Mouse (Mus musculus) ES-Bruce4 (cell line): ENCODE measurements around the gene Ggact.

Source experiments
- CTCF ChIP-seq: IDR thresholded peaks from one replicate; pipeline ENCODE4 v1.8.1; 2011; ENCODE audit warnings: low read depth, low read length
- POLR2A ChIP-seq: IDR thresholded peaks from one replicate; pipeline ENCODE4 v1.8.1; 2011; ENCODE audit warnings: low read length; ENCODE audit not compliant: insufficient read depth

DNA sequence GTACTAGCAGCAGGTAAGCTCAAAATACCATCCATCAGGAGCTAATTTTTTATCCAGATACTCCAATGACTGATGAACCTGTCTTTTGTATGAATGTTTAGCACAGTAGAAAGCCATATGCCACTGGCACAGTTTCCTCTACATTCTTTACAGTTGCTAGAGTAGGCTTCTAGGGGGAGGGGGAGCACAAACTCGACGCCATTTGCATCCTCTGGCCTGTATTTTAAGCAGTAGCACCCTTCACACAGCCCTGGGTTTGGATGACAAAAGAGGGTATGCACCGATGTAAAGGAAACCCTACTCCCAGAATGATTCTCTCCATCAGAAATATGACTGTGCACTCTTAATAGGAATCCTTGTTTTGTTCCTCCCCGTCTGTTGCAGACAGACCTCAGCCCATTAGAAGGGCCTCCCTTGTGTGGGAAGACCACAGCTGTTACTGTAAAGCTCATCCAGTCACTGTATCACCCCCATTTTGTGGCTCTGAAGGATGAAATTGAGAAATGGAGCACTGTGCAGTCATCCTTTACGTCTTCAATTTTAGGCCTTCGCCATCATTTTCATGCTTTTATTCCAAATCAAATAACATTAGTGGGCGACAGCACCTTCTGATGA lies 30.7 kb downstream of the Ggact start:
- TF ChIP-seq POLR2A (no peak), CTCF (no peak)
